Mouse (Mus musculus): ENCODE measurements at regions not wholly inside any gene's neighbourhood (a gene's known extent, or its start where the extent isn't known, plus 50 kb on each side); places are given as distances from the start of the nearest gene placed in this dataset.

GRCm38 (mm10) chr5:45932970-45933369 lies 75.6 kb upstream of the Lcorl start:
- no peak for TF ChIP-seq MAX (IDR thresholded peaks at IDR 0.05; ENCODE audit: low read depth)
- no peak for TF ChIP-seq TCF12 (IDR thresholded peaks at IDR 0.05; ENCODE audit: insufficient read depth, poor library complexity, severe bottlenecking)
- no peak for TF ChIP-seq POLR2A (IDR thresholded peaks at IDR 0.05; ENCODE audit: insufficient read length, low read depth)
- no peak for TF ChIP-seq POLR2AphosphoS2 (IDR thresholded peaks at IDR 0.05; ENCODE audit: insufficient read length, low read depth)
- no peak for TF ChIP-seq MYOD1 (IDR thresholded peaks at IDR 0.05; ENCODE audit: control insufficient read depth in 1 of 3, insufficient read length in 2 of 3, low read depth in 2 of 3)
- TF ChIP-seq E2F4 (IDR thresholded peaks at IDR 0.05; ENCODE audit: insufficient read depth), result no peak
- no peak for TF ChIP-seq MYOG (IDR thresholded peaks at IDR 0.05; ENCODE audit: control insufficient read depth in 1 of 3, insufficient read depth in 1 of 3, insufficient read length in 2 of 3, low read depth in 2 of 3)
- no peak for TF ChIP-seq CEBPB (IDR thresholded peaks at IDR 0.05; ENCODE audit: insufficient read depth, poor library complexity, severe bottlenecking)
- TF ChIP-seq USF1 (IDR thresholded peaks at IDR 0.05; ENCODE audit: low read depth), result no peak
- no peak for TF ChIP-seq TCF3 (IDR thresholded peaks at IDR 0.05; ENCODE audit: insufficient read length, low read depth)

Measured in myocyte (in vitro differentiated cells).